Mouse (Mus musculus) ES-Bruce4 (cell line): ENCODE measurements at regions not wholly inside any gene's neighbourhood (a gene's known extent, or its start where the extent isn't known, plus 50 kb on each side); places are given as distances from the start of the nearest gene placed in this dataset.
"Not testable (repeated sequence)": the region's sequence is repeated elsewhere in the genome, so short reads cannot be mapped to it uniquely, and the experiment has no call there.

Experiments
- H3K27ac ChIP-seq: 2 replicates; pipeline ENCODE4 v1.5.1; 2012; ENCODE audit warnings: low read length, inconsistent platforms; ENCODE audit not compliant: insufficient read depth
- H3K27me3 ChIP-seq: 2 replicates; pipeline ENCODE4 v1.6.1; 2012; ENCODE audit warnings: mild to moderate bottlenecking, low read length, inconsistent platforms; ENCODE audit not compliant: control insufficient read depth, poor library complexity, insufficient read depth, severe bottlenecking
- H3K36me3 ChIP-seq: 2 replicates; pipeline ENCODE4 v1.6.1; 2012; ENCODE audit warnings: inconsistent platforms, mild to moderate bottlenecking, low read length, moderate library complexity; ENCODE audit not compliant: control insufficient read depth, poor library complexity, insufficient read depth, severe bottlenecking
- H3K4me1 ChIP-seq: one replicate; pipeline ENCODE4 v1.8.1; 2011; ENCODE audit warnings: low read length; ENCODE audit not compliant: control insufficient read depth, insufficient read depth
- H3K4me3 ChIP-seq: 2 replicates; pipeline ENCODE4 v1.5.1; 2011; ENCODE audit warnings: low read depth, mild to moderate bottlenecking, low read length
- H3K9ac ChIP-seq: 2 replicates; pipeline ENCODE4 v1.6.1; 2012; ENCODE audit warnings: low read depth, mild to moderate bottlenecking, inconsistent platforms; ENCODE audit not compliant: poor library complexity, severe bottlenecking
- H3K9me3 ChIP-seq: replicated peaks from 2 replicates; pipeline ENCODE4 v1.6.1; 2012; ENCODE audit warnings: mild to moderate bottlenecking, low read length, inconsistent platforms; ENCODE audit not compliant: control insufficient read depth, poor library complexity, insufficient read depth, severe bottlenecking
- CTCF ChIP-seq: IDR thresholded peaks from one replicate; pipeline ENCODE4 v1.8.1; 2011; ENCODE audit warnings: low read depth, low read length
- EP300 ChIP-seq: IDR thresholded peaks from 2 replicates; pipeline ENCODE4 v1.6.1; 2011; ENCODE audit warnings: low read depth, low read length; ENCODE audit not compliant: insufficient read depth
- POLR2A ChIP-seq: IDR thresholded peaks from one replicate; pipeline ENCODE4 v1.8.1; 2011; ENCODE audit warnings: low read length; ENCODE audit not compliant: insufficient read depth

DNA sequence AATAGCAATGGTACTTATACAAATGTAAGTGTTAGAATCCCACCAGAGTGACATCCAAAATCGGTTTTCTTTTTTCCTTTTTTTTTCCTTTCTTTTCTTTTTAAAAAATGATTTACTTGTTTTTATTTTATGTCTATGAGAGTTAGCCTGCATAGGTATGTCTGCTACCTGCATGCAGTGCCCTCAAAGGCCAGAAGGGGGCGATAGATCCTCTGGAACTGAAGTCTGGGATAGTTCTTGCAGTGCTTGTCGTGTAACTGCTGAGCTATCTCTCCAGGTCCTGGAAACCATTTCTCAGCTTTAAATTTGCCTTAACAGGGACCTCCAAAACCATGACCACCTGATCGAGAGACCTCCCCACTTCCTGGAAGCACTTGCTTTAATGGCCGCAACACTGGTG, 93.8 kb downstream of the Defb7 start:
- no peaks in the 10 kb centered on the region for H3K27me3 ChIP-seq
- H3K9me3 ChIP-seq = no peaks in the 10 kb centered on the region
- H3K9ac ChIP-seq = no peak overlapping the region
- TF ChIP-seq CTCF = peak; percentile 36
- no peak for TF ChIP-seq POLR2A
- no peak overlapping the region for H3K4me3 ChIP-seq
- H3K27ac ChIP-seq = no peak overlapping the region
- H3K36me3 ChIP-seq = no peaks in the 10 kb centered on the region
- H3K4me1 ChIP-seq = no peaks in the 10 kb centered on the region

- H3K27ac ChIP-seq, H3K4me1 ChIP-seq, H3K27me3 ChIP-seq, H3K9ac ChIP-seq, H3K9me3 ChIP-seq, H3K36me3 ChIP-seq, H3K4me3 ChIP-seq: not testable (repeated sequence)
These were observed 106.6 kb downstream of the Defb7 start for GRCm38 (mm10) chr8:19601542-19601941.

- no peaks in the 10 kb centered on the region for H3K9me3 ChIP-seq
- no peak overlapping the region for H3K9ac ChIP-seq
- TF ChIP-seq POLR2A (no peak), CTCF (no peak), EP300 (no peak)
These were observed 111.7 kb downstream of the Defb7 start for GRCm38 (mm10) chr8:19606586-19606985.

GRCm38 (mm10) chr8:19627514-19627913, 101.9 kb upstream of the 4930467E23Rik start:
- H3K9ac ChIP-seq = no peak overlapping the region
- H3K4me3 ChIP-seq = no peak overlapping the region

More at GRCm38 (mm10) chr8:19606586-19606985, 111.7 kb downstream of the Defb7 start:
- Histone ChIP-seq H3K4me3 (no peak overlapping the region), H3K27me3 (no peaks in the 10 kb centered on the region; the same call in 1 of the 2 replicates), H3K4me1 (no peaks in the 10 kb centered on the region), H3K27ac (no peak overlapping the region), H3K36me3 (no peaks in the 10 kb centered on the region)

GRCm38 (mm10) chr8:19648591-19648990, 80.8 kb upstream of the 4930467E23Rik start:
- H3K27me3 ChIP-seq, H3K27ac ChIP-seq, H3K9ac ChIP-seq, H3K4me3 ChIP-seq, H3K4me1 ChIP-seq, H3K36me3 ChIP-seq, H3K9me3 ChIP-seq: not testable (repeated sequence)
- TF ChIP-seq EP300 = 0 out of 2 replicates have a peak, but pooled peaks have one; percentile 22

More at GRCm38 (mm10) chr8:19627514-19627913, 101.9 kb upstream of the 4930467E23Rik start:
- Histone ChIP-seq H3K9me3 (no peaks in the 10 kb centered on the region; the same call in 1 of the 2 replicates), H3K4me1 (no peaks in the 10 kb centered on the region), H3K36me3 (no peaks in the 10 kb centered on the region), H3K27me3 (no peaks in the 10 kb centered on the region), H3K27ac (no peak overlapping the region)
- no peak for TF ChIP-seq POLR2A
- no peak for TF ChIP-seq CTCF
- no peak for TF ChIP-seq EP300
